Mouse (Mus musculus): ENCODE data around the gene Tor2a. TPM values are rescaled to one million over a fixed set of nuclear protein-coding genes. Genes with fewer than 3 reads are reported as not detected.

The Tor2a gene
- total and polyA plus RNA-seq, 3 experiments = 33.3 to 53.8 (median 41.4) TPM

GRCm38 (mm10) chr2:32787176-32787575 lies 30.1 kb downstream of the Tor2a start:
- TF ChIP-seq ZMIZ1 (IDR thresholded peaks at IDR 0.05; ENCODE audit: low read depth, low read length) = no peak
- peak; percentile 35 for TF ChIP-seq SMC3 (IDR thresholded peaks at IDR 0.05; ENCODE audit: low read depth, low read length)
- TF ChIP-seq MAZ (IDR thresholded peaks at IDR 0.05; ENCODE audit: low read depth, low read length) = no peak
- TF ChIP-seq E2F4 (IDR thresholded peaks at IDR 0.05; ENCODE audit: insufficient replicate concordance, low read depth, low read length) = no peak
- TF ChIP-seq RAD21 (IDR thresholded peaks at IDR 0.05; ENCODE audit: low read depth, low read length) = peak; percentile 57
- TF ChIP-seq CTCF (conservative IDR thresholded peaks at IDR 0.05 in 1 of 2, IDR thresholded peaks at IDR 0.05 in 1 of 2; ENCODE audit: low read depth in 2 of 2, low read length in 2 of 2) = peak; percentile 25 to 62; a peak in 3 of 4 replicates
- no peak for TF ChIP-seq IRF4 (IDR thresholded peaks at IDR 0.05; ENCODE audit: low read depth, low read length)
- H3K36me3 ChIP-seq (replicated peaks in 1 of 2; ENCODE audit: control insufficient read depth in 1 of 2, insufficient read depth in 1 of 2, low read length in 1 of 2) = peaks cover 0 to 14% of the 10 kb centered on the region in 2 experiments
- no peak overlapping the region for H3K27ac ChIP-seq (ENCODE audit: insufficient read depth, low read depth)
- H3K79me2 ChIP-seq (replicated peaks; ENCODE audit: control insufficient read depth, extremely low read depth, insufficient read depth, poor library complexity, severe bottlenecking) = no peaks in the 10 kb centered on the region
- no peak overlapping the region for H3K4me3 ChIP-seq (replicated peaks in 1 of 3; ENCODE audit: low read depth in 2 of 3, low read length in 2 of 3, poor library complexity in 1 of 3)
- in situ Hi-C loops (cut with MboI; ENCODE audit: low pct_ligation_motif_present, low pct_unique_long_range_greater_than_20kb, low sequenced_read_pairs) = no loop called here
- no peak overlapping the region for H3K4me2 ChIP-seq (ENCODE audit: insufficient read depth, low read depth, poor library complexity, severe bottlenecking)
- no peaks in the 10 kb centered on the region for H3K9me3 ChIP-seq (replicated peaks; ENCODE audit: low read length)
- peaks cover 0 to 33% of the 10 kb centered on the region in 2 experiments; a peak in 2 of 4 replicates for H3K4me1 ChIP-seq (ENCODE audit: control insufficient read depth in 1 of 2, insufficient read depth in 2 of 2)
- dilution Hi-C loops (cut with MboI; ENCODE audit: extremely low pct_ligation_motif_present, extremely low pct_unique_long_range_greater_than_20kb, low sequenced_read_pairs) = no loop called here
- no peak overlapping the region for H3K9ac ChIP-seq (ENCODE audit: insufficient read depth, low read depth)
- H3K27me3 ChIP-seq (replicated peaks) = no peaks in the 10 kb centered on the region
- DNase-seq (ENCODE audit: extremely low read depth) = peak; percentile 23

DNA sequence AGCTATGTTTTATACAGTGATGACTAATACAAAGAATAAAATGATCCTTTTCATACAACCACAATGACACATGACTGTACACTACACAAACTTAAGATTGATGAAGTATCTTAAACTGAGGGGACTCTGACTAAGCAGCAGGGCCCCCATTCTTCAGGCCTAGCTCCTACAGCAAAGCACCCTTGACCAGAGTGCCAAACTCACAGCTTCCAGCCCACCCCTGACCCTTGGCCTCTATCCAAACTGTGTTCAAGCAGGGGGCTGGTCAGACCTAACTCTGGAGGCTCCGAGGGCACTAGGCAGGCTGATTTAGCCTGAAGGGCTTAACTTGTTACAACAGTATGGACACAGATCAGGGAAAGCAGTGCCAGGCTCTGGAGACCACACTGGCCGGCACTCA lies 31.5 kb downstream of the Tor2a start:
- H3K27ac ChIP-seq (ENCODE audit: insufficient read depth, low read depth) = no peak overlapping the region
- in situ Hi-C loops (cut with MboI; ENCODE audit: low pct_ligation_motif_present, low pct_unique_long_range_greater_than_20kb, low sequenced_read_pairs) = no loop called here

GRCm38 (mm10) chr2:32791297-32791696 lies 34.3 kb downstream of the Tor2a start:
- TF ChIP-seq ETS1 (conservative IDR thresholded peaks at IDR 0.05; ENCODE audit: low read depth, low read length) (no peak), KAT2A (IDR thresholded peaks at IDR 0.05; ENCODE audit: insufficient replicate concordance, low read length) (no peak), MYC (IDR thresholded peaks at IDR 0.05; ENCODE audit: low read depth, low read length) (no peak), POLR2AphosphoS2 (IDR thresholded peaks at IDR 0.05; ENCODE audit: low read depth, low read length) (no peak), CTCF (conservative IDR thresholded peaks at IDR 0.05 in 1 of 2, IDR thresholded peaks at IDR 0.05 in 1 of 2; ENCODE audit: low read depth in 2 of 2, low read length in 2 of 2) (no peak), MAZ (IDR thresholded peaks at IDR 0.05; ENCODE audit: low read depth, low read length) (no peak), EP300 (IDR thresholded peaks at IDR 0.05; ENCODE audit: low read length) (no peak)
- no peak overlapping the region for H3K9ac ChIP-seq (ENCODE audit: insufficient read depth, low read depth)
- H3K36me3 ChIP-seq (replicated peaks in 1 of 2; ENCODE audit: control insufficient read depth in 1 of 2, insufficient read depth in 1 of 2, low read length in 1 of 2) = peaks cover 0 to 43% of the 10 kb centered on the region in 2 experiments
- in situ Hi-C loops (cut with MboI; ENCODE audit: low pct_ligation_motif_present, low pct_unique_long_range_greater_than_20kb, low sequenced_read_pairs) = no loop called here
- dilution Hi-C loops (cut with MboI; ENCODE audit: extremely low pct_ligation_motif_present, extremely low pct_unique_long_range_greater_than_20kb, low sequenced_read_pairs) = no loop called here
- H3K9me3 ChIP-seq (replicated peaks; ENCODE audit: low read length) = no peaks in the 10 kb centered on the region
- H3K27ac ChIP-seq (ENCODE audit: insufficient read depth, low read depth) = no peak overlapping the region
- H3K4me2 ChIP-seq (ENCODE audit: insufficient read depth, low read depth, poor library complexity, severe bottlenecking) = no peak overlapping the region
- peaks cover 0 to 6% of the 10 kb centered on the region in 2 experiments; a peak in 2 of 4 replicates for H3K4me1 ChIP-seq (ENCODE audit: control insufficient read depth in 1 of 2, insufficient read depth in 2 of 2)
- no peak overlapping the region for H3K4me3 ChIP-seq (replicated peaks in 1 of 3; ENCODE audit: low read depth in 2 of 3, low read length in 2 of 3, poor library complexity in 1 of 3)
- no peak for DNase-seq (ENCODE audit: extremely low read depth)
- no peaks in the 10 kb centered on the region for H3K27me3 ChIP-seq (replicated peaks)
- H3K79me2 ChIP-seq (replicated peaks; ENCODE audit: control insufficient read depth, extremely low read depth, insufficient read depth, poor library complexity, severe bottlenecking) = no peaks in the 10 kb centered on the region

More for the DNA sequence above, 31.5 kb downstream of the Tor2a start:
- no peaks in the 10 kb centered on the region for H3K9me3 ChIP-seq (replicated peaks; ENCODE audit: low read length)
- no peak overlapping the region for H3K4me3 ChIP-seq (replicated peaks in 1 of 3; ENCODE audit: low read depth in 2 of 3, low read length in 2 of 3, poor library complexity in 1 of 3)
- peaks cover 0 to 19% of the 10 kb centered on the region in 2 experiments for H3K36me3 ChIP-seq (replicated peaks in 1 of 2; ENCODE audit: control insufficient read depth in 1 of 2, insufficient read depth in 1 of 2, low read length in 1 of 2)
- dilution Hi-C loops (cut with MboI; ENCODE audit: extremely low pct_ligation_motif_present, extremely low pct_unique_long_range_greater_than_20kb, low sequenced_read_pairs) = no loop called here
- no peaks in the 10 kb centered on the region for H3K79me2 ChIP-seq (replicated peaks; ENCODE audit: control insufficient read depth, extremely low read depth, insufficient read depth, poor library complexity, severe bottlenecking)
- DNase-seq (ENCODE audit: extremely low read depth) = no peak
- no peak for TF ChIP-seq PAX5 (IDR thresholded peaks at IDR 0.05; ENCODE audit: low read length)
- TF ChIP-seq CHD1 (IDR thresholded peaks at IDR 0.05; ENCODE audit: low read depth, low read length) = no peak
- no peak for TF ChIP-seq MAFK (IDR thresholded peaks at IDR 0.05; ENCODE audit: insufficient replicate concordance, low read length)
- no peak for TF ChIP-seq ELF1 (IDR thresholded peaks at IDR 0.05; ENCODE audit: low read depth, low read length)
- no peak for TF ChIP-seq ZC3H11A (IDR thresholded peaks at IDR 0.05; ENCODE audit: low read depth, low read length)
- TF ChIP-seq POLR2A (IDR thresholded peaks at IDR 0.05; ENCODE audit: low read depth, low read length) = no peak
- no peak for TF ChIP-seq NELFE (IDR thresholded peaks at IDR 0.05; ENCODE audit: low read depth, low read length)
- no peak for TF ChIP-seq TCF12 (IDR thresholded peaks at IDR 0.05; ENCODE audit: low read depth, low read length)
- no peak for TF ChIP-seq NRF1 (IDR thresholded peaks at IDR 0.05; ENCODE audit: low read depth, low read length)
- no peak for TF ChIP-seq USF1 (IDR thresholded peaks at IDR 0.05; ENCODE audit: low read depth, low read length)
- TF ChIP-seq KAT2A (IDR thresholded peaks at IDR 0.05; ENCODE audit: insufficient replicate concordance, low read length) = no peak
- no peak for TF ChIP-seq MEF2A (IDR thresholded peaks at IDR 0.05; ENCODE audit: borderline replicate concordance, low read depth, low read length)
- no peak for TF ChIP-seq JUN (IDR thresholded peaks at IDR 0.05; ENCODE audit: insufficient read depth, low read depth, low read length)
- no peak for TF ChIP-seq CHD2 (IDR thresholded peaks at IDR 0.05; ENCODE audit: low read length)
- TF ChIP-seq EP300 (IDR thresholded peaks at IDR 0.05; ENCODE audit: low read length) = no peak
- no peak overlapping the region for H3K9ac ChIP-seq (ENCODE audit: insufficient read depth, low read depth)
- H3K4me1 ChIP-seq (ENCODE audit: control insufficient read depth in 1 of 2, insufficient read depth in 2 of 2) = peaks cover 0 to 19% of the 10 kb centered on the region in 2 experiments; a peak in 2 of 4 replicates
- no peaks in the 10 kb centered on the region for H3K27me3 ChIP-seq (replicated peaks)
- H3K4me2 ChIP-seq (ENCODE audit: insufficient read depth, low read depth, poor library complexity, severe bottlenecking) = no peak overlapping the region

Measured in CH12.LX (cell line).